Mouse (Mus musculus) right cerebral cortex, postnatal 14 days (tissue): ENCODE data around the gene Unc93a.
"Not testable (repeated sequence)": the region's sequence is repeated elsewhere in the genome, so short reads cannot be mapped to it uniquely, and the experiment has no call there.

Experiments
- DNase-seq: peaks from one replicate; pipeline ENCODE4 v3.0.0; 2022

Unc93a gene

DNA sequence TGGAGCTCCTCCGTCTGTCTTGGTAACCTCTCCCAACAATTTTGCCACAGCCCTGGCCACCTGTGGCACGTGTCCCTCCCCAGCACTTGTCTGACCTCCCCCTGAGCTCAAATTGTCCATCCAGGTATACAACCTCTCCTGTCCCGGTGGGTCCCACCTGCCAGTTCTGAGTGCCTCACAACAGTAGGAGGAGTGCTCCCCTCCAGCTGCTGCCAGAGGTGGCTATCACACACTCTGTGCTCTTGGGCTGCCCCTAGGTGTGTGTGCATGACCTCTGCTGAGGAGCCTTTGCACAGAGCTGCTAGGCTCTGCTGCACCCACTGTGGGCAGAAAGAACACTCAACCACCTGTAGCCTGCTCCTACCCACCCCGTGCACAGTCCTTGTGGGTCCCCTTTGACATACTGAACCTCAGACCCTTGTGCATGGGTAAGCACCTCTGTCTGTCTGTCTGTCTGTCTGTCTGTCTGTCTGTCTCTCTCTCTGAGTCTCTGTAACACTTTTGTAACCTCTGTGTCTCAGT is 63.7 kb downstream of the Unc93a start:
- DNase-seq = not testable (repeated sequence)

DNA sequence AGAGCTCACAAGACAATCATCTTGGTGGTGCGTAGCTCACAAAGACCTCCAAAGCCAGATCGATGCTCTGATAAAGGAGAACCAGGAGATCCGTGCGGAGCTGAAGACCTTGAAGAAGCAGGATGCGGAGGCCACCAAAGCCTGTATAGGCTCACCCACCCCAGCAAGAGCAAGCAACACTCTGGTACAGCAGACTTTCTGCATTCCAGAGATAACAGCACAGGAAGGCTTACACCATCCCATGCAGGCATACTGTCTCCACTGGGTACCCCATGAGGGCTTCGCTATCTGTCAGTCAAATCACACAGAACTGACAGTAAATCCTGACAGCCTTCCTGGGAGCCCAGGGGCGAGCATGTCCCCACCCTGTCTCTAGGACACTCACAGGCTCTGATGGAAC is 68.7 kb downstream of the Unc93a start:
- not testable (repeated sequence) for DNase-seq

DNA sequence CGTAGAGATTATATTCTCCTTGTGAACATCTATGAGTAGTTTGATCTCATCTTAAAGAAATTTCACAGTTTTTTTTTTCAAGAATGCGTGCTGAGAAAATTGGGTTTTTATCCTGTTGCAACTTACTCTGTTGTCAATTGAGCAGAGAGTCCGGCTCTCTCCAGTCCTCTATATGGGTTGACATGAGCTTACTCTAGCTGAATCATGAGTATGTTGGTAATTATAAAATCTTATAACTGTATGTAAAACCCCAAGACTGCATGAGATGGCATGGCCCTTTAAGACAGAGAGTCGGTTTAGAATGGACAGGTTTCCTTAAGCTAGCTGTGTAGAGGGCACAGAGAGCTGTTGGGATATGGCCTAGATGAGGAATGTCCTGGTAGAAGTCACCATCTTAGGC is 70.8 kb downstream of the Unc93a start, which contains the start of gene Tcp10b:
TSS of gene Tcp10b (plus strand) at position 301 of the 400 bp plus-strand sequence.
- not testable (repeated sequence) for DNase-seq
